Mouse (Mus musculus): Measurements from ENCODE around the gene Vmn2r88.

DNA sequence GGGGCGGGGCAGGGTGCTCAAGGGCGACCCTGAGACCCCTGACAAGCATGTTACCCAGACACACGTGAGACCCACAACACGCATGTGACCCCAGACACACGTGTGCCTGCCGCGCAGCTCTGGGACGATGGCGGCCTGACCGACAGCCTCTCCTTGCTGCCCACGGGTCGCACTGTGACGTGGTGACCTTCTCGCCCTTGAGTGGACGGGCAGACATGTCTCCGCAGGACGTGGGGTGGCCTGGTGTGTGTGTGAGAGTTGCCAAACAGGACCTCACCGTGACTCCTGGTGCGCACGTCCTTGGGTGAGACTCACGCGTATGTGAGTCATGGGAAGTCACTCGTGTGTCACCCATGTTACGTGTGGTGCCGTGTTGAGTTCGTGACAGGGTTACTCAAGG, 24.4 kb downstream of the Vmn2r88 start:
- no peak for TF ChIP-seq CTCF (IDR thresholded peaks at IDR 0.05; ENCODE audit: low read depth)
- no peak for TF ChIP-seq EP300 (optimal IDR thresholded peaks at IDR 0.05)
